Mouse (Mus musculus): ENCODE measurements at regions not wholly inside any gene's neighbourhood (a gene's known extent, or its start where the extent isn't known, plus 50 kb on each side); places are given as distances from the start of the nearest gene placed in this dataset.

GRCm38 (mm10) chr3:10523359-10523758, 187.9 kb upstream of the Gm38303 start:
- no peak for DNase-seq (ENCODE audit: low read depth)

GRCm38 (mm10) chr3:10512186-10512585, 176.7 kb upstream of the Gm38303 start:
- DNase-seq (ENCODE audit: low read depth) = no peak

- DNase-seq (ENCODE audit: low read depth) = peak; percentile 50
Observed at GRCm38 (mm10) chr3:10511376-10511775, 175.9 kb upstream of the Gm38303 start.
